Mouse (Mus musculus) gastrocnemius, postnatal 10 days (tissue): Measurements from ENCODE around the gene Btbd6. TPM values are rescaled to one million over a fixed set of nuclear protein-coding genes. Genes with fewer than 3 reads are reported as not detected.

ENCODE experiments used
- DNase-seq: peaks from one replicate; pipeline ENCODE4 v3.0.0; 2021; ENCODE audit warnings: mixed read lengths
- total RNA-seq, 2 experiments: library from RNA; stranded (reverse); gene quantifications; 2 replicates each; pipeline ENCODE4 v1.2.3; 2021

Btbd6 gene
- total RNA-seq, 2 experiments from 2014 or later = 10.4 to 12.7 TPM

DNA sequence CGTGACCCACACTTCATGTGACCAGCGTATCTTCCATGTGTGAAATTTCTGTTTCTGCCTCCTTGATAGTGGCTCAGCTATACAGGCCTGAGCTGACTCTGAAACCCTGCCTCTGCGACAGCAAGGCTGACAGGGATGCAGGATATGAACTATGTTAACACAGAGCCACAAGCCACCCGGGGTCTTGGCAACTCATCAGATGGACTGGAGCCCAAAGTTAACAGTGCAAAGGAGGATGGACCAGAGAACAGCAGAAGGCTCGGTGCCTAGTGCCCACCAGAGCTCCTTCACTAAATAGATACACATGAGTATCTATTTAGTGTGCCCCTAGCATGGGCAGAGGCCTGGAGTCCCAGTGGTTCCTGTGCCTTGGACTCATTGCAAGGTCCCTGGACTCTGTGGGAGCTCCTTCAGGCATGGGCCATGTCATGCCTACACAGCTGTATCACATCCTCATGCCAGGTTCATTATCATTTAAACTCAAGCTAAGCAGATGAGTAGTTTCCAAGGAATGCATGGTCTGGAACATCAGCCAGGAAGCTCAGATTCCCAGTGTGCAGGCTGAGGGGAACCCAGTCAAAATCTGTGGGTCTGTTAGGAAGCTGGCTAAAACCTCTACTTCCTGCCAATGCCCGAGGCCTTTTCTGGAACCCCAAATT lies 35.5 kb downstream of the Btbd6 start:
- DNase-seq = no peak

DNA sequence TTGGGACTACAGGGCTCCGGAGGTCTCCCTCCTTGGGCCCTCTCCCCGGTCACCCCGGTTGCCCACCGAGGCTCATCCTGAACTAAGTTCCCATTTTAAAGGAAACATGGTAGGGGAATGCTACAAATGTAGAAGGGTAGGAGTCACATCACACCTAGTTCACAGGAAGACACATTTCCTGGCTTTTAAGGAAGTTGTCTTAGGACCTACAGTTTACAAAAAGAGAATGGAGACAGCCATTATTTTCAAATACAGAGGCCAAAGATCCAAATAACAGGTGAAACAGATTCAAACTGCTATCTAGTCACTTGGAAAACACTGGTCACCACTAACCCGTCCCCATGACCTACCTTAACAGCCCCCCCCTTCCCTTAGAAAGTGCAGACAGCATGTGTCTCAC lies 36.2 kb downstream of the Btbd6 start:
- DNase-seq = no peak

DNA sequence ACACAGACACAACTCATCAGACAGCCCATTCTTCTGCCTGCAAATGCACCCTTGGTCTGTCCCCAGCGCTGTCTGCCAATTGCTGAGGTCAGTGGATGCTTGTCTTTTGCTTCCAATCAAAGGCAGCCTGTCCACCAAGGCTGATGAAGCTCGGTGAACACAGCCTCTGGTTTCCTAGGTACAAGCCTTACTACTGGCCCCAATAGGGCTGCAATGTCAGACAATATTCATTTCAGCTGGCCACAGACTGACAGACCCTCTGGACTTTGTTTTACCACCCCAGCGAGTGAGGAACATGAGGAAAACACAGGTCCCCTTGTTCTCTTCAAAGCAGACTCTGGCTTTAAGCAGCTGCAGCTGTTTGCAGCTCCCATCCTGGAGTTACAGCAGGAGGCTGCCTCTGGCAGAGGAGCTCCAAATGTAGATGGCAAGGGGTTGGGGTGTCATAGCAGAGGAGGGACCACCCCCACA lies 36.8 kb downstream of the Btbd6 start:
- DNase-seq = peak; percentile 53

DNA sequence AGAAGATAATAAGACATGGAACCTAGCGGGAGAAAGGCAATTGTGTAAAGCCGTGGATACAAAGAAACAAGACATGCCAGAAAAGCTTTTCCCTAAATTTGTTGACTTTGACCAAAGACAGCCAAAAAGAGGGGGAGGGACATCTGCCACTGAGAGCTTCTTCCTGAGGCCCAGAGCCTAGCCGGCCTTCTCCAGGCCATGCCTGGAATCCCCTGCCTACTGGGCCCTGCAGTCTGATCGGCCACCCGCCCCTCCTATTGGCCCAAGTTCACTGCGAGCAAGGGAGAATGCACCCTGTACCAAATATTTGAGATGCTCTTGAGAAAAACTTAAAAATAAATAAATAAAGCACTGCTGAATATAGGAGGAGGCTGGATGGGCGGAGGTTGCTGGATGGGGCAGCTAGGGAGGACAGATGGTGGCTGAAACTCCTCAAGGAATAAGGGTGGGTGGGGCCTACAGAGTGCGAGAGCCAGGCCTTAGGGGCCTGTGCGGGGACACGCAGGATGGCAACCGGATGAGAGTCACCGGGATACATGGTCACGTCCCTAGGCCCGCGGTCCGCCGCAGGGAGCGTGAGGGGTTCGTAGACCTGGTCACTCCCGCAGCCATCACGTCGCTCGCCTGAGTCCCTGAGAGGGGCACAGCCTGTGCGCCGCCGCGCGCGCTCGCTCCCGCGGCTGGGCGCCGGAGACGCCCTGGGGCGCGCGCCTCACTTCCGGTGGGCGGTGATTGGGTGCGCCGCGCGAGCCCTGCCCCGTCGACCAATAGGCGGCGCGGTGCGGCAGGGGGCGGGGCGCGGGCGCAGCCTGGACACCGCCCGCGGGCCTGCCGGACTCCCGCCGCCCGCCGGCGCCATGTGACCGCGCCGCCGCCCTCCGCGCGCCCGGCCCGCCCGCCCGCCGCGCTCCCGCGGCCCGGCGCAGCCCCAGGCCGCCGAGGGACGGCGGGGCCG lies 37.6 kb downstream of the Btbd6 start, which contains the start of gene Pacs2:
Pacs2 (plus strand) TSS at position 905 of the 955 bp plus-strand sequence.
- peak; percentile 98 for DNase-seq

DNA sequence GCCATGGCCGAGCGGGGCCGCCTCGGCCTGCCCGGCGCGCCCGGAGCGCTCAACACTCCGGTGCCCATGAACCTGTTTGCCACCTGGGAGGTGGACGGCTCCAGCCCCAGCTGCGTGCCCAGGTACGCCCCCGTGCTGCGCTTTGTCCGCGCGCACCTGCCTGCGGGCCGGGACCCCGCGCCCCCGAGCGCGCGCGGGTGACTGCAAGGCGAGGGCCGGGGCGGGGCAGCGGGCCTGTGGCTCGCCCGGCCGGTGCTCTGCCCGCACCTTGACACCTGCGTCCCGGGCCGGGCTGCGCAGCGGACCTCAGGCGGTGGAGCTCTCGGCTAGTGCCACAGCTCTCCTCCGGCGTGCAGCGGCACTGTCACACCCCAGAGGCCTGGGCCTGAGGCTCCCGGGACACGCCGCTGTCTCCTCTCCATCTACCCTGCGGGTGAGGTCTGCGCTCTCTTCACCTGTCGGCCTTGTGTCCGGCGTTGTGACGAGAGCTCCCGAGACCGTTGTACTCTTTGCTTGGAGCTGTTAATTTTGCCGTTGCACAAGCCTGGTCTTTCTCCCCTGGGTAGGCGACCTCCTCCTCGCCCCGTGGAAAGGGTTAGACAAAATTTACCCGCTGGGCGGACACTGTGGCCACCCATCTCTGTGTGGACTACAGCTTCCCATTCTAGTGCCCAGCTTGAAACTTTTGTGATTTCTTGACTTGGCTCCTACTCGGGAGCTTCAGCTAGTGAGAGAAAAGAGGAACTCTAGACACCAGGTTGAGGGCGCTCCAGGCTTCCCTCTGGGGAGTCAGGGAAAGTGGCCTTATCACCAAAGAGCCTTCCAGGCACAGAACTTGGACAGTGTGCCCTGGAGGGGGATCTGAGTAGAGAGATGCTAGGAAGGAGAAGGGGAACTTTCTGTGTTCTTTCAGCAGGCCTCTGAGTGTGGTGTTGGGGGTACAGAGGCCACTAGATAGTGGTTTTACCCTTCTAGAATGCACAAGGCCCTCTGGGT lies 38.6 kb downstream of the Btbd6 start:
- peak; percentile 49 for DNase-seq

DNA sequence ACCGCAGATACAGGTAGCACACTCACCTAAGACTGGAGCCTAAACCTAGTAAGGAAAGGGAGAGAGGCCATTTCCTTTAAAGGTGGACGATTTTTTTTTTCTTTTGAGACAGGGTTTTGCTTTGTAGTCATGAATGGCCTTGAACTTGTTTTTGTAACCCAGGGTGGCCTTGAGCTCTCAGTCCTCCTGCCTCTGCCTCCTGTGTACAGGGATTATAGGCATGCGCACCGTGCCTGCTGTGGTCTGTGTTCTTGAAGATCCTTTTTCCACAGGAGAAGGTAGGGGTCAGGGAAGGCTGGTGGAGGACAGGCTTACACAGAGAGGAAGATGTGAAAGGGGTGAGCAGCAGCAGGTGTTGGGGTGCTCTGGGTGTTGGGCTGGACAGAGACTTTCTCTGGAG lies 39.7 kb downstream of the Btbd6 start:
- DNase-seq = no peak

DNA sequence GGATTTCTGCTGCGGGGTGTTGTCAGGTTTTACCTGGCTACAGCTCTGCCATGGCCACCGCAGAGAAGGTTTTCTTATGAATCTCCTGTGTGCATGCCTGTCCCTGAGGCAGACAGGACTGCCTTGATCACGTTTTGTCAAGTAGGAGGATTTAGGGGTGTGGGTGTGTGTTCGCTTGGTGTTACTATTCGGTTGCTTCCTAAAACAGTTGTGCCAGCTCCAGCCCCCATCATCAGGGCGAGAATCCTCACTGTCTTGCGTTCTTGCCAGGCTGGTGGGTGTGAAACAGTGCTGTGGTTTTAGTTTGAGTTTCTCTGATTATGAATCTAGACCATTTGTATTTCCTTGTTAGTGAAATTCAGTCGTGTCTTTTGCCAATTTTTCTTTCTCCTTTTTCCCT lies 40.7 kb downstream of the Btbd6 start:
- no peak for DNase-seq

DNA sequence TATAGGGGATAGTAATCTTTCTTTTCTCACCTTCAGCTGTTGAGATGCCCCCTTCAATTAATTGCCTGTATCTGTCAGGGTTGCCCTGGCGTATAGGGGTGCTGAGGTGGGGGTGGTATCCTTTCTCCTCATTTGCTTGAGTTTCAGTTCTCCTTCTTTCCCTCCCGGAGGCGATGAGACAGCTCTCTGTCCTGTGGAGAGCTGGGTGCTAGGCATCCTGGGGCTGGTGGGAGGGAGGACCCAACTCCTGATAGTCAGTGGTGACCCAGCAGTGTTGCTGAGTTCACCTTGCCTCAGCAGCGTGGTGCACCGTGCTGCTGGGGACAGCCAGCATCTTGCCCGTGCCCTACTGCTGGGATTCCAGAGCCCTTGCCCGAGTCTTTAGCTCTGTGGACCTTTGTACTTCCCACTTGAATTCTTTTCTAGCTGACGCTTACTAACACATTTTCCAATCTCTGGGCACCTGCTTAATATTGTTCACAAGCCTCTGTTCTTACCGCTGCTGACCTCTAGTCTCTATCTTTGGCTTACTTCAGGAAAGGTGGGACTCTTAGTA lies 41.2 kb downstream of the Btbd6 start:
- DNase-seq = no peak

DNA sequence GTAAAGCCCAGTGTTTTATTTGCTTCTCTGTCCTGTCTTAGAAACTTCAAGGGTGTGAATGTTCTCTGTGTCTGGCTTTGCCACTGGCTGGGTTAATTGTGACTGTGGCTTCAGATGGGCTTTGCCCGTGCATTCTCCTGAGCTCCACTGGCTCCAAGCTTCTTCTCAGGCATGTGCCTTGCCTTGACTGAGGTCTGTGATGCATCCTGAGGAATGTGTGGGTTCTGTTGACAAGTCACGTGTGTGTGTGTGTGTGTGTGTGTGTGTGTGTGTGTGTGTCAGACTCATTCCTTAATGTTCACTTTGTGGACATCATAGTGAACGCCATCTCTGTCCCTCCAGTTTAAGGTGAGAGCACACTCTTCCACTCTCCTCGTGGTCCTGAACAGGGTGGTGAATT lies 42.5 kb downstream of the Btbd6 start:
- DNase-seq = no peak

DNA sequence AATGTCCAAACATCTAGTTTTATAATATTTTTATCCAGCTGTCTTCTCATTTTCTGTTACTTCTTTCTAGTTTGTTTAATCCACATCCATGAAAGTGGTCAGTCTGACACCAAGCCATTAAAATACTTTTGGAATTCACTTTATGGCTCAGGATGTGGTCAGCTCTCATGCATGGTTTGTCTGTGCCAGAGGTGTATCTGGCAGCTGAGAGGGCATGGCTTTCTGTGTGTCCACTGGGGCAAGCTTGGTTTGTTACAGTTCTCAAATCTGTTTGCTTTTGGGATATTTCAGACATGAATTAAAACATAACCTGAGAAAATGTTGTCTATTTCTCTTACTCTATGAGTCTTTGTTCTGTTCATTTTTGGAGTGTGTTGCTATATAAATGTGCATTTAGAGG lies 45.2 kb downstream of the Btbd6 start:
- DNase-seq = no peak

DNA sequence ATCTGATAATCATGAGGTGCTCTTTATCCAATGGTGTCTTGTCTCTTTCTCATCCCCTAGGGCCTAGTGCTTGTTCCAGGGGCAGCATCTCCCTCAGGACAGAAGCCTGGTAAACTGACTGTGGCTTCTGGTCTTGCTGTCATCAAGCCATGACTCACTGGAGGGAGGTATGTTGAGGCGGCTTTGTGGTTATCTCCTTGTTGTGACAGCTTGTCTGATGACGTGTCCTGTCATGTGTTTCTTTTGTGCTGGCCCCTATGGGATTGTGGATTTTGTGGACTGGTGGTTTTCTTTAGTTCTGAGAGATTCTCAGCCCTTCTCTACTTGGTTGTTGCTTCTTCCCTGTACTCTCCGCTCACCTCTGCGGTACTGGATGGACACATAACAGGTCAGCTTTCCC lies 46.8 kb downstream of the Btbd6 start:
- DNase-seq = no peak

DNA sequence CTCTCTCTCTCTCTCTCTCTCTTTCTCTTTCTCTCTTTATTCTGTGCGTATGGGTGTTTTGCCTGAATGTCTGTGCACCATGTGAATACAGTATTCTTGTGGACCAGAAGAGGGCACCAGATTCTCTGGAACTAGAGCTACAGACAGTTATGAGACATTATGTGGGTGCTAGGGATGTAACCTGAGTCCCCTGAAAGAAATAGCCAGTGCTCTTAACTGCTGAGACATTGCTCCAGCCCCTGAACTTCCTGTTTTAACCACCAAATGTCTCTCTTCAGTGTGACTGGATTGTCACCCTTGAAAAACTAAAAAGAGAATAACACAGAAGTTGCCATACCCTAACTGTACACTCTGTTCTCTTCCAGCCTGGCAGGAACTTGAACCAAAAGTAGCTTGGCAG lies 50.3 kb downstream of the Btbd6 start:
- no peak for DNase-seq

DNA sequence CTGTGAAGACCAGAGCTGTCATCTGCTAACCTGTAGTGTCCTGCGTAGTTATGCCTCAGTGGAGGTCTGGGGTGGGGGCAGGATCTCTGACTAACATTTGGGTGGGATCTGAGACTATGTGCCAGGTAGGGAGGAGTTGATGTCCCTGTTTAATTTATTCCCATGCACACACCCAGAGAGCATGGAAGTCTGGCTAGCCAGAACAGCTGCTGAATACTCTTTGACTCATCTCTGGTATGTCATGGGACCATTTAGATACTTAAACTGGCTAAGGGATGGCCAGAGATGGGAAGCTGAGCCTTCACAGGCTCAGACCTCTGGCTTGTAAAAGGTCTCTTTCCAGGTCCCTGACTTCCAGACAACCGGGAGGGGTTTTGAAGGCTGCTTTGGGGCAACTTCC lies 51.2 kb downstream of the Btbd6 start:
- no peak for DNase-seq

DNA sequence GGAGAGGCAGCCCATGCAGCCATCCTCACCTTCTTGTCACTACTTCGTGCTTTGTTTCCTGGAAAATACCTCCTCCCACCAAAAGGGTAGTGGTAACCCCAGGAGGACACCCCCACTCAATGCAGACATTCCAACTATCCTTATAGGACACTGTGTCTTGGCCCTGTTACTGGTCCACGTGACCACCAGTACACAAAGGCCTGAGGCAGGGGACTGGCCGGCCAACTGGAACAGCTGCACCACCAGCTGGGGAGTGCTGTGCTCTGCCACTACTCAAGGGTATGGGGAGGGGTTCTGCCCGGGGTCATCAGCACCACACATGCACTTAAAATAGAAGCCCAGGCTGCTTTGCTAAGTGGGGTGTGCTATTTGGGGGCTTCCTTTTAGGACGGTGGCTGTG lies 51.8 kb downstream of the Btbd6 start:
- no peak for DNase-seq

Other genes with a start within 250 kb of the Btbd6 start
- 1 to 10 TPM; 7.3 to 9.1 TPM for gene Pld4, start 215.8 kb upstream of the Btbd6 start, total RNA-seq
- 10 to 100 TPM; 12.2 to 18.6 TPM for gene Ahnak2, start 173.8 kb upstream of the Btbd6 start, total RNA-seq
- 1 to 10 TPM in 1 of 2 experiments, under 1 TPM in 1; 0.75 to 1.7 TPM for gene Clba1, start 167.5 kb upstream of the Btbd6 start, total RNA-seq
- gene Cdca4, start 147.1 kb upstream of the Btbd6 start, total RNA-seq = 10 to 100 TPM in 1 of 2 experiments, 1 to 10 TPM in 1; 9.4 to 12.0 TPM
- gene Gpr132, start 108.3 kb upstream of the Btbd6 start, total RNA-seq = under 1 TPM in 1 of 2 experiments, not detected in 1; 0.09 TPM
- 10 to 100 TPM; 29.4 to 40.0 TPM for gene Jag2, start 46.7 kb upstream of the Btbd6 start, total RNA-seq
- gene Nudt14, start 34.4 kb upstream of the Btbd6 start, total RNA-seq = 10 to 100 TPM; 17.3 to 17.5 TPM
- 10 to 100 TPM; 28.2 to 37.9 TPM for gene Brf1, start 24.2 kb downstream of the Btbd6 start, total RNA-seq
- 10 to 100 TPM; 51.8 to 54.4 TPM for gene Pacs2, start 38.0 kb downstream of the Btbd6 start, total RNA-seq
- under 1 TPM in 1 of 2 experiments, not detected in 1; 0.20 TPM for gene Tex22, start 98.0 kb downstream of the Btbd6 start, total RNA-seq
- 10 to 100 TPM; 46.0 to 52.0 TPM for gene Mta1, start 121.8 kb downstream of the Btbd6 start, total RNA-seq
- 100 to 1,000 TPM in 1 of 2 experiments, 10 to 100 TPM in 1; 94.0 to 102 TPM for gene Crip2, start 163.8 kb downstream of the Btbd6 start, total RNA-seq
- 100 to 1,000 TPM; 143 to 189 TPM for gene Crip1, start 169.8 kb downstream of the Btbd6 start, total RNA-seq
- 1 to 10 TPM; 2.0 to 2.5 TPM for gene Tedc1, start 179.9 kb downstream of the Btbd6 start, total RNA-seq
- 1 to 10 TPM in 1 of 2 experiments, under 1 TPM in 1; 0.85 to 1.5 TPM for gene Tmem121, start 209.4 kb downstream of the Btbd6 start, total RNA-seq